Mouse (Mus musculus) bone marrow macrophage, adult 2 months (primary cell): ENCODE data around the gene Duoxa2.

Source experiments
- CTCF ChIP-seq: IDR thresholded peaks from 2 replicates; pipeline ENCODE4 v1.5.1; 2012; ENCODE audit warnings: low read depth, mild to moderate bottlenecking, low read length, moderate library complexity
- POLR2A ChIP-seq: IDR thresholded peaks from 2 replicates; pipeline ENCODE4 v1.6.1; 2012; ENCODE audit warnings: mild to moderate bottlenecking, low read depth, low read length, borderline replicate concordance

GRCm38 (mm10) chr2:122260729-122261128 lies 38.0 kb upstream of the Duoxa2 start:
- no peak for TF ChIP-seq POLR2A
- no peak for TF ChIP-seq CTCF
